Mouse (Mus musculus) retina, adult 2 months (tissue): ENCODE results near the gene Cbfa2t3.

Source experiments
- DNase-seq: peaks from one replicate; pipeline ENCODE4 v3.0.0-alpha.2; 2012; ENCODE audit warnings: low read depth, low spot score

Gene Cbfa2t3

DNA sequence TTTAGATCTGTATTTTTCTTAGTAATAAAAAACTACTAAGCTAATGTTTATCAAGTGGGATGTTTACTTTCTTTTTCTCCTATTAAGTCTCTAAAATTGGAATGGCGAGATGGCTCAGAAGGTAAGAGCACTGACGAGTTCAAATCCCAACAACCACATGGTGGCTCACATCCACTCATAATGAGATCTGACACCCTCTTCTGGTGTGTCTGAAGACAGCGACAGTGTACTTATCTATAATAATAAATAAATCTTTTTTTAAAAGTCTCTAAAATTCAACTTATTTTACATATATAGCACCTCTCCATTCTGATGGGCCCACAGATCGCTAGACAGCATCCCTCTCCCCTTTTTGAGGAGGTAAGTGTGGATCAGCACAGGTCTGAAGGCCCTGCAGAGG lies 88.7 kb downstream of the Cbfa2t3 start:
- no peak for DNase-seq

DNA sequence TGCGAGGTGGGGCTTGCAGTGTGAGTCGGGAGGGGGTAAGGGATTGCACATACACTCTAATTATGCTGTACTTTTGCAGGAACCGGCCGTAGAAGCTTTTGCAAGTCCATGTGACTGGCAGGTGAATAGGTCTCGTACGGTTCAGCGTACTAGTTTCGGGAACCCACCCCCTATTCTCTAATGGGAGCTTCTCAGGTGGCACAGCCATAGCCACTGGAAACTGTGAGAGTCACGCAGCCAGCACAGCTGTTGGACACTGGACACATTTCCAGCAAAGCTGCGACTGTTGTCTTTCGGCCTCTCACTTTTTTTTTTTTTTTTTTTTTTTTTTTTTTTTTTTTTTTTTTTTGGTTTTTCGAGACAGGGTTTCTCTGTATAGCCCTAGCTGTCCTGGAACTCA lies 92.1 kb downstream of the Cbfa2t3 start:
- DNase-seq = no peak

DNA sequence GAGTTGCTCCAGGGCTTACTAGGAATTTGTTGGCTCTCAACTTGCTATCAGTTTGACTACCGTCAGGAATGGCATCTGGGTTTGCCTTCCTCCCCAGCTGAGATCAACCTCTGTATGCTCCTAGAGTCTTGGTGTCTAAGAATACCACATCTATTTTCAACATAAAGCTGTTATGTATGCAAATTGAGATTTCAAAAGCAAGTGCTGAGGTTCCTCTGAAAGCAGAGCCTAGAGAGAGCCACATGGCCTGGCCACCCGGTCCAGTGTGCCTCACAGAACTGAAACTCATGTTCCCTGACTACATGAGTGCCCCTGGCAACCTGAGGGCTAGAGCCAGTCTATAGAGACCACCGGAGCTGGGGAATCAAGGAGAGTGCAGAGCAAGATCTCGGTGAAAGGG lies 93.5 kb downstream of the Cbfa2t3 start:
- no peak for DNase-seq

DNA sequence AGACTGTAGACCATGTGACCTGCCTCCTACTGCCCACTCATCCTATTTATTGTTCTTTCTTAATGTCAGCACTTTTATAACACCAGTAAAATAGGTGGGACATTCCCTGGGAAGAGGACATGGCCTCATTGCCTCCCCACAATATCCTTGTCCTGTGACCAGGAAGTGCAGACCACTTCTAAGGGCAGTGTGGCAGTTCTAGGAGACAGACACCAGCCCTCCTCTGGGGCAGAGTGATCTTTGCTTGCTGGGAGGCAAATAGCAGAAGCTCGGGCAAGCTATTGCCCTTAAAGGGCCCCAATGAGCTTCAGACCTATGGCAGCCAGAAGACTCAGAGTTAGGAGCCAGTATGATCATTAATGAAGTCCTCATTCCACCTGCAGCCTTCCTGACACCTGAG lies 94.3 kb downstream of the Cbfa2t3 start:
- DNase-seq = no peak

DNA sequence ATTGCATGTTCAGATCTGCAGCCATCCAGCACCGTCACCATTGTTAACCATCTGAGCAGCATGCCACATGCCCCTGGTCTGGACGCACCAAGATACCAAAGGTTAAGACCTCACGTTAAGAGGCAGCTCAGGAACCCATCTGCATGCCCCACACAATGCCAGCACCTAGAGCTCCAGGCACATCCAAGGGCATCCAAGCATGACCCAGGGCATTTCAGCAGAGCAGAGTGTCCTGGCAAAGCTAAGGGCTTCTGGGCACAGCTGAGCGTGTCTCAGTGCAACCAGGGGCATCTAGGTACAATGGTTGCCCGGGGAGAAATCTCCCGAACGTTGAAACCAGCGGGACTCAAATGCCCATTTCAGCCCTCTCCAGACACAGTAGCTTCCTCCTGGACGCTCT lies 98.2 kb downstream of the Cbfa2t3 start:
- no peak for DNase-seq

DNA sequence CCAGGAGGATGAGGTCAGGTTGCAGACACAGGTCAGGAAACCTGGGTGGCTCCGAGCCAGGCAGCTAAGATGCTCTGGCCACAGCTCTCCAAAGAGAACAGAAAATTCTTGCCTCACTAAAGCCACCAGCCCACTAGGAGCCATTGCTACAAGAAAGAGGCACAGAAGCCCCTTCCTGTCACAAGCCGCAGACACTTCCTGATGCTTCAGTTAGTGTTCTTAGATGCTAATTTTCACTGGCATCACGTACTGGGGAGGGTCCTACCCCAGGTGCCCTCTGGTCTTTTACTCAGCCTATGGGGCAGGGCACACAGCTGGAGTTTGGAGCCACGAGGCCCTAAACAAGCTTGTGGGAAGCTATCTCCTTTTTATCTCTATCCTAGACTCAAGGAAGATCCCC lies 102.9 kb downstream of the Cbfa2t3 start:
- DNase-seq = no peak

DNA sequence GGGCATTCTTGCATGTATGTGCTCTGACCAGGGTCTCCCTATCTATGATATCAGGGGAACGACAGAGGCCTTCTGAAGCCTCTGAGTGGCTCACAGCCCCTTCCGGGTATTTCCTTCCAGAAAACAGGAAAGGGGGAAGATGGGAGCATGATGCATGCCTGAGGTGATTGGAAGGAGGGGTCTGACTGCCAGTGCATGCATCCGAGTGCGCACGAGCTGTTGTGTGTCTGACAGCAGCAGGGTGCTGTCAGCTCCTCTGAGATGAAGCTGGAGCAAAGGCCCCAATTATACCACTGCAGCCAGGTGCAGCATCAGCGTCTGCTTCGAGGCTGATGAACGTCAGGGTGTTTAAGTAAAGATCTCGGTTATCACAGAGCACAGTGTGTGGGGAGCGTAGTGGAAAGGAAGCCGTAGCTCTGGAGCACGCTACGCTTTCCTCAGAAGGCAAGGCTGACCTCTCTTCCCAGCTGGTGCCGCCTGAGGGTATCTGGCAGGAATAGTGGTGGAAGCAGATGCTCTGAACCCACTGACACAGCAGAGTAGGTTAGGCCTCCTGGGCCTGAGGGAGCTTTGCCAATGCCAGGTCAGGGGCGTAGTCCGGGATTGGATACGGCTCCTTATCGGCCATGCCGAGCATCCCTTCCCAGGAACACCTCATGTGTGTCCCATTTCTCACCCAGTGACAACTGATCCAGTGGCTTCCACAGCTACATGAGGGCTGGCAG lies 105.0 kb downstream of the Cbfa2t3 start:
- DNase-seq = no peak

DNA sequence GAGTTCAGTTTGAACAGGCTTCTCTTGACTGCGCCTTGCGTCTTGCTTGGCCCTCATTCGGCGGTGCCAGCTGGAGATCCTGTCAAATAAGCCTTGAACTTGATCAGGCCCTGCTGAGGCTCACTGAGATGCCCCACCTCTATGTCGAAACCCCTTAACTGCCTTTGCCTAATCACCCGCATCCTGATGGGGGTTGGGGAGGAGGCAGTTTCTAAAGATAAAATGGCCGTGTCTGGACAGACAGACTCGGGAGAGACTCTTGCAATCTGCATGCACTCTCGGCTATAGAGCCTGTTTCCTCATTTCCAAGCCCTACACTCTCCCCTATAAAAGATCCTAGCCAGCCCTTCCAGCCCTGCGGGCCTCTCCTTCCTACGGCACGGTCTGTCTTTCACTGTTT lies 105.7 kb downstream of the Cbfa2t3 start:
- no peak for DNase-seq

DNA sequence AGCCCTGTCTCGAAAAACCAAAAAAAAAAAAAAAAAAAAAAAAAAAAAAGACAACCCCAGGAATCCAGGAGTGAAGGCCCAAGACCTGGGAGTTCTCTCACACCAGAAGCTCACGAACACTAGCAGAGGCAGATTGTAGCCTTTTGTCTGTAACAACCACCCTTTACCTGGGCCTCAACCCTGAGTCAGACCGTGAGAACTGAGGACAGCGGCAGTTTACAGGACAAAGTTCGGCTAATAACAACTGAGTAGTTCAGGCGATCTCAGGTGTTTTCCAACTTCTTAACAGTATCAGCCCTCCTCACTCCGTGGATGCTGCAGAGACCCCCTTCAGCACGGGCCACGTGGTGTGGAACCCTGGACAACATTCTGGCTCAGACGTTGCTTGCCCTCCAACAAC lies 112.2 kb downstream of the Cbfa2t3 start:
- no peak for DNase-seq

DNA sequence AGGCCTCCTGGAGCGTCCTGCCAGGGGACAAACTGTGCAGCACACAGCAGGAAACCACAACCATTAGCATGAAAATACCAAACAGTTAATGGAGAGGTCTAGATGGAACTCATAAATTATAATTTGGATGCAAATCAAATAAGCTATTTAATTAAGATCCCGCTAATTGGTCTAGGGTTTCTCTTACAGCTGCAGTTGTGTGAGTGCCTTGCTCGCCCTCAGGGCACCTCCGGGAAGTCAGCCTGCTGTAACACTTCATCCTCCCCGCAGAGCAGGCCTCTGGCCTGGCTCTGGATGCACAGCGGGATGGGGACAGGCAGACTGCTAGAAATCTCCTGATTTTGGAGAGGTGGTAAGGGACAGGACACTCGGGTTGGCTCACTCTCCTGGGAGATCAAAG lies 112.7 kb downstream of the Cbfa2t3 start:
- DNase-seq = no peak

DNA sequence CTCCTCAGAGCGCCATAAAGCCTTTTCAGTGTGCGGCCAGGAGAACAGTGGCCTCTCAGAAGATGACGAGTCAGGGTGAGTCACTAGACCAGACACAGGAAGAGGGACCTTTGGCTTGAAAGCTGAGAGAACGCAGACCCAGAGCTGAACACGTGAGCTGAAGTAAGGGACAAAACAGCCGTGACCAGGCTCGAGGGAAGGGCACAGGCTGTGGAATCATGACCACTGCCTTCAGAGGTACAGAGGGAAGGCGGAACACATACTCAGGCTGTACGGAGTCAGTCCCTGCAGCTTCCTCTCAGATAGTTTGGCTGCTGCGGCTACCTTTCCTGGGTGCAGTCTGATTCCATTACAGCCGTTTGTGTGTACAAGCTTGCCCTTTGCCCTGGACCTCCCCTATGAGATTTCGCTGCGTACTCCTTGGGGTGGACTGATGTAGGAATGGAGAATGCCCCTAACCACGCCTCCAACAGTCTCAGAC lies 113.5 kb downstream of the Cbfa2t3 start:
- DNase-seq = no peak

DNA sequence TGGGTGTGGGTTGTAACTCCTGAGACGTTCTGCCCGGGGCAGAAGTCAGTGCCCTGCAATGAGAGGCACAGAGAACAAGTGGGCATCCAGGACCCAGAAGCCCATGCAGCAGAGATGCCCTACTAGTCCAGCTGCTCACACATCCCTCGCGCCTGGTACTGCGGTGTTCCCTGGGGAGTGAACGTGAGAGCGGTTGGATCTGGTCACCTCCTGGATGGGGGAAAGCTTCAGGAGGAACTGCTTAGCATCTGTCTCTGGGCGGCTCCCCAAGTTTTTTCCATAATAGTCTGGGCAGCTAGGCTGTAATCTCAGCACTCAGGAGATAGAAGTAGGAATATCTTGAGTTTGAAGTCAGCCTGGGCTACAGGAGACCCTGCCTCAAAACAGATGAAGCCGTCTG lies 113.9 kb downstream of the Cbfa2t3 start:
- no peak for DNase-seq

DNA sequence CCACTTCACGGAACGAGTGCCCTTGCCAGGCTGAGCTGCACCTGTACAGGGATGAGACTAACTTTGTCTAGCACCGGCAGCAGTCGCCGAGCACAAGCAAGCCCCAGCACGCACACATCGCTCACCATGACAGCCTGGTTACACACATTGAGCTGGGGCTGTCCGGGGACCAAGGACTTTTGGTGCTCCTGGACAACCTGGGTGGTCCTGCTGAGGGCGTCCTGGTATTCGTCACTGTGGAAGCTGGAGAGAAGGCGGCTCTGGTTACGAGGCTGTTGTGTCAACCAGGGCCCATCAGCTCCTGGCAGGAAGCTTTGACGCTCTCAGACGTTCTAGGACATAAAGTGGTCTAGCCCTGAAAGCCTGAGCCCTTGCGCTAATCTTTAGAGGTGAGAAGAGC lies 118.0 kb downstream of the Cbfa2t3 start:
- no peak for DNase-seq

DNA sequence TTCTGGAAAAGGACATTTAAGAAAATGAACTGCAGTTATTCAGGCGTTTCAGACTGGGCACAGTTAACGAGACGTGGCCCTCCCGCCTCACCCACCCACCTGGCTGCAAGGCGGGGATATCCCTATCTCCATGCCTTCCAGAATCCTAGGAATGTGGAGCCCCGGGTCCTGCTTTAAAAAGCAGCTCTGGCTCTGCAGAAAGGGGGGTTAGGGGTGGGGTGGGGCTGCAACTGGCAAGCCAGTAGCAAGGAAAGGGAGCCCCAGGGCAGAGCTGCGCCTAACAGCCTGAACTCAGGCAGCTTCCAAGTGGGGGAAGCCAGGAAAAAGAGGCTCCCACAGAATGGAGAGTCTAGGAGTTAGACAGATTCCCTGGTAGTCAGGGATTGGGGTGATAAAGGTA lies 119.7 kb downstream of the Cbfa2t3 start:
- no peak for DNase-seq

DNA sequence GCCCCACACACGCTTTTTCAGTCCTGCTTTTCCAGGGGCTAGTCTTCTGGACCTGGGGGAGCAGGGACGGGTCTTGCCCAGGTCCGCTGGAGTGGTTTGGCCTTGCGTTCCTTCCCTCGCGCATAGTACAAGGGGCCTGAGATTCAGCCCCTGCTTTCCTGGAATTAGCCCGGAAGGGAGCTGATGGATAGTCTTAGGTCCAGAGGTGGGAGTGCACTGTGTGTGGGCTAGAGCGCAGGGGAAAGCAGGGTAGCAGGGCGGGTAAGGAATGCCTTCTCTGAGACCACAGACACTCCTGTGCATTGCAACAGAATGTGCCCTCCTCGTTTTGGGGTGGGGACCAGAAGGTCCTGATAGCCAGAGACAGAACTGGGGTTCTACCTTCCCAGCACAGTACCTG lies 121.8 kb downstream of the Cbfa2t3 start:
- DNase-seq = no peak

DNA sequence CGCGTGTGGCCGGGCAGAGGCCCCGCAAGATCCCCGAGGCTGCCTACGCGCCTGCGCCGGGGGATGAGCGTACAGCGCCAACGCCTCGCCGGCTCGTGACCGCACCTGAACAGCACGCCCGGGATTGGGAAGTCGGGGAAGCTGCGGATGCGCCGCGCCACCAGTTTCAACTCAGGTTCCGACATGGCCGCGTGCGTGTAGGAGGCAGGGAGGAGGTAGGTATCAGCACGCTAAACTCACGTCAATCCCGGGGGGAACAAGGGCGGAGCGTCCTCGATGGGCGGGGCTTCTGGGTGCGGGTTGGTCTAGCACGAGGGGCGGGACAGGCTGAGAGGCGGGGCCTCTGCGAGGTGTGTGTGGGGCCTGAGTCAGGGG lies 122.3 kb downstream of the Cbfa2t3 start, which contains the start of gene Aprt:
Aprt (minus strand) TSS at position 262 of the 375 bp plus-strand sequence.
- DNase-seq = peak; percentile 82

DNA sequence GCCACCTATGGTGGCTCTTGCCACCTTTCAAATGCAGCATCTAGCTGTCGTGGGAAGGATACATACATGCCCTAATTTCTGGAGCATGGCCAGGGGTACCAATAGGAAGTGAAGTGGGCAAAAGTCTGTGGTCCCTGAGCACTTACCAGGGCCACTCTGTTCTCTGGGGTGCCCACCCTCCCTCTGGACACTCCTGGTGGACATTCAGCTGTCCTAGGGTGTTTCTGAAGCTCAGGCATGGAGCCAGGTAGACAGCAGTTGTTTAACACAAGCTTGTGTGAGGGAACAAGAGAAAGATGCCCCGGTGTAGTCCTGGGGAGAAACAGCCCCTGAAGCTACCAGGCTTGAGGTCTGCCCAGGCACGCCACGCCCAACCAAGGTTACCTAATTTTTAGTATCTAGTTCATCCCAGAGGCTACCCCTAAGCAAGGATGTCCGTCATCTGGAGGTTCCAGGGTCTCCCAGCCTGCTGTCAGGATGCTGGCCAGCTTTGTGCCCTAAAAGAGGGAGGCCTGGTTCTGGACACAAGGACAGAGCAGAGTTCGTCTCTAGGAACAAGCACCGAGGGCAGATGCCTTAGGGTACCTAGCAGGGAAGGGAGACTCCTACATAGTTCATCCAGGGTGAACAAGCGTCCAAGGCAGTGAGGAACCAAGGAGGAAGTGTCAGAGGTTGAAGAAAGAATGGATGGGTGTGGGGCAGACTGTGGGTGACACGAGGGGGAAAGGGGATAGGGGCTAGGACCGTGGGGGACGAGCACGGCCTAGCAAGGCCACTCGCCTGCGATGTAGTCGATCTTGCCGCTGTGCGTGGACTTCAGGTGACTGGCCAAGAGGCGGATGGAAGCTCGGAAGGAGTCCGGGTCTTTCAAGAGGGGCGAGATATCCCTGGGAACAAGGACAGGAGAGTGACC lies 122.9 kb downstream of the Cbfa2t3 start:
- no peak for DNase-seq

DNA sequence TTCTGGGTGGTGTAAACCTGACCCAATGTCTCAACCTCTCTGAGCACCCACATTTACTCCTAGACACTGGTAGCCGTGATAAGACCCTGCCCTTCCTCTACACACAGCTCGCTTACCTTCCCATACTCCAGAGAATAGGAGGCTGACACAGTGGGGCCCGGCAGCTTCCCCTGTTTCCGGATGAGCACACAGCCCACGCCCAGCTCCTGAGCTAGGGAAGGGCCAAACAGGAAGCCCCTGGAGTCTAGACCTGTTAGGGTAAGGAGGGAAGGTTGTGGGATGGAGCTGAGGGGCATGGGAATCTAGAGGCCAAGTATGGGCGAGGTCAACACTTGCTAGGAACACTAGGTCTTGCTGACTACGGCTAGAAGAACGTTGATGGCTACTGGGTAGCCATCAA lies 123.6 kb downstream of the Cbfa2t3 start:
- no peak for DNase-seq
